Mouse (Mus musculus) kidney, adult 2 months (tissue): ENCODE data around the gene Tmem131.

Experiments used
- CTCF ChIP-seq: fragments of 200-500 bp; conservative IDR thresholded peaks from 2 replicates; pipeline ENCODE4 v1.5.1; 2011; ENCODE audit warnings: low read depth, mild to moderate bottlenecking, control low read depth, low read length, moderate library complexity, mixed read lengths; ENCODE audit not compliant: insufficient read depth, insufficient read length
- POLR2A ChIP-seq: fragments of 200-500 bp; IDR thresholded peaks from one replicate; pipeline ENCODE4 v1.6.1; 2011; ENCODE audit warnings: low read depth, low read length, control low read depth

DNA sequence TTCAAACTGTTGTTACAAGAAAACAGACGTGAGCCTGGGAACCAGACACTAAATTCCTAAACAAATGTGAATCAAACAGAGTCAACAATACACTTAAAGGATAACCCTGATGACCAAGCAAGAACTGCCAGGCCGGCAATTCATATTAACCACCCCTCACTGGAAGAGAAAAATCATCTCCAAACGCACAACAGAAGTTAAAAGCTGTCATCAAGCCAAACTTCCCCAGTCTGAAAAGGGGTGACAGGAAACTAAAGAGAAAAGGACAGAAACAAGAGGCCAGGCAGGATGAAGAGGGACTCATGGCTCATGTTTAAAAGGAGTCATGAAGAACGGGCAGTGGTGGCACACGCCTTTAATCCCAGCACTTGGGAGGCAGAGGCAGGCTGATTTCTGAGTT lies 17.7 kb downstream of the Tmem131 start:
- TF ChIP-seq POLR2A = no peak
- TF ChIP-seq CTCF = no peak
